Mouse (Mus musculus) MEL (cell line): ENCODE results near the gene Atxn2l. TPM values are rescaled to one million over a fixed set of nuclear protein-coding genes. Genes with fewer than 3 reads are reported as not detected.

Experiments used
- DNase-seq: peaks from one replicate; pipeline ENCODE4 v3.0.0; 2011; ENCODE audit warnings: low read depth, low spot score
- H3K27ac ChIP-seq: 2 replicates; pipeline ENCODE4 v1.5.1; 2012; ENCODE audit warnings: low read depth, mild to moderate bottlenecking, control low read depth, low read length, moderate library complexity; ENCODE audit not compliant: control insufficient read depth
- H3K27me3 ChIP-seq, 2 experiments: fragments of 150-350 bp in 1 of 2; sonication (generic) in 1 of 2; 2 replicates each; pipeline ENCODE4 v1.6.1; 2012; ENCODE audit warnings: low read length in 2 of 2, mild to moderate bottlenecking in 2 of 2, improper control_type of control experiment in 1 of 2, moderate library complexity in 1 of 2; ENCODE audit not compliant: insufficient read depth in 2 of 2, control insufficient read depth in 1 of 2
- H3K36me3 ChIP-seq, 2 experiments: 2 replicates each; pipeline ENCODE4 v1.6.1; 2012 to 2014; ENCODE audit warnings: low read length in 2 of 2, improper control_type of control experiment in 1 of 2, inconsistent platforms in 1 of 2, mild to moderate bottlenecking in 1 of 2; ENCODE audit not compliant: insufficient read depth in 2 of 2, control insufficient read depth in 1 of 2
- H3K4me1 ChIP-seq, 2 experiments: fragments of 150-350 bp in 1 of 2; sonication (generic) in 1 of 2; 2 replicates each; pipeline ENCODE4 v1.6.1; 2012; ENCODE audit warnings: low read length in 2 of 2, improper control_type of control experiment in 1 of 2, mild to moderate bottlenecking in 1 of 2; ENCODE audit not compliant: insufficient read depth in 2 of 2, control insufficient read depth in 1 of 2
- H3K4me3 ChIP-seq, 2 experiments: fragments of 150-350 bp in 1 of 2; sonication (generic) in 1 of 2; 2 replicates each; pipeline ENCODE4 v1.5.1; 2012; ENCODE audit warnings: low read depth in 2 of 2, low read length in 2 of 2, mild to moderate bottlenecking in 2 of 2, moderate library complexity in 2 of 2, control low read depth in 1 of 2, improper control_type of control experiment in 1 of 2; ENCODE audit not compliant: control insufficient read depth in 1 of 2, insufficient read depth in 1 of 2
- H3K79me2 ChIP-seq: 2 replicates; pipeline ENCODE4 v1.6.1; 2012; ENCODE audit warnings: mild to moderate bottlenecking, low read length, moderate library complexity; ENCODE audit not compliant: control insufficient read depth, poor library complexity, insufficient read depth
- H3K9ac ChIP-seq: 2 replicates; pipeline ENCODE4 v1.6.1; 2012; ENCODE audit warnings: low read depth, mild to moderate bottlenecking, control low read depth, low read length, moderate library complexity; ENCODE audit not compliant: control insufficient read depth, poor library complexity, severe bottlenecking
- H3K9me3 ChIP-seq: fragments of 150-350 bp; sonication (generic); replicated peaks from 2 replicates; pipeline ENCODE4 v1.6.1; 2012; ENCODE audit warnings: mild to moderate bottlenecking, low read length, improper control_type of control experiment, moderate library complexity; ENCODE audit not compliant: insufficient read depth
- CHD2 ChIP-seq: IDR thresholded peaks from 2 replicates; pipeline ENCODE4 v1.6.1; 2011; ENCODE audit warnings: low read length, improper control_type of control experiment
- CTCF ChIP-seq, 3 experiments: IDR thresholded peaks in 2 of 3; conservative IDR thresholded peaks in 1 of 3; 2 replicates each; pipeline ENCODE4 v1.5.1; 2011 to 2012; ENCODE audit warnings: low read length in 3 of 3, low read depth in 2 of 3, mild to moderate bottlenecking in 2 of 3, improper control_type of control experiment in 1 of 3, inconsistent platforms in 1 of 3, mixed read lengths in 1 of 3, moderate library complexity in 1 of 3; ENCODE audit not compliant: control insufficient read depth in 1 of 3, insufficient read depth in 1 of 3, poor library complexity in 1 of 3, severe bottlenecking in 1 of 3
- ELF1 ChIP-seq: IDR thresholded peaks from 2 replicates; pipeline ENCODE4 v1.6.1; 2014; ENCODE audit warnings: low read depth, mild to moderate bottlenecking, inconsistent platforms, low read length, improper control_type of control experiment, moderate library complexity
- EP300 ChIP-seq, 2 experiments: IDR thresholded peaks; 2 replicates each; pipeline ENCODE4 v1.6.1; 2011; ENCODE audit warnings: improper control_type of control experiment in 2 of 2, low read length in 2 of 2, low read depth in 1 of 2, mild to moderate bottlenecking in 1 of 2
- ETS1 ChIP-seq: IDR thresholded peaks from 2 replicates; pipeline ENCODE4 v1.6.1; 2012; ENCODE audit warnings: low read depth, mild to moderate bottlenecking, inconsistent platforms, low read length, improper control_type of control experiment, moderate library complexity
- GABPA ChIP-seq: IDR thresholded peaks from 2 replicates; pipeline ENCODE4 v1.6.1; 2012; ENCODE audit warnings: low read depth, mild to moderate bottlenecking, inconsistent platforms, low read length, improper control_type of control experiment, moderate library complexity
- GATA1 ChIP-seq: IDR thresholded peaks from 2 replicates; pipeline ENCODE4 v1.6.1; 2011; ENCODE audit warnings: low read depth, low read length, improper control_type of control experiment
- JUND ChIP-seq: IDR thresholded peaks from 2 replicates; pipeline ENCODE4 v1.6.1; 2011; ENCODE audit warnings: low read depth, mild to moderate bottlenecking, improper control_type of control experiment, low read length
- MAFK ChIP-seq: IDR thresholded peaks from 2 replicates; pipeline ENCODE4 v1.6.1; 2011; ENCODE audit warnings: low read depth, mild to moderate bottlenecking, low read length, improper control_type of control experiment, borderline replicate concordance
- MXI1 ChIP-seq: IDR thresholded peaks from 2 replicates; pipeline ENCODE4 v1.6.1; 2011; ENCODE audit warnings: mild to moderate bottlenecking, low read depth, low read length, improper control_type of control experiment
- NELFE ChIP-seq: IDR thresholded peaks from 2 replicates; pipeline ENCODE4 v1.6.1; 2011; ENCODE audit warnings: low read depth, low read length, improper control_type of control experiment
- POLR2A ChIP-seq, 2 experiments: IDR thresholded peaks; 2 replicates each; pipeline ENCODE4 v1.6.1; 2011 to 2012; ENCODE audit warnings: low read length in 2 of 2, mild to moderate bottlenecking in 2 of 2, control low read depth in 1 of 2, improper control_type of control experiment in 1 of 2, low read depth in 1 of 2, moderate library complexity in 1 of 2; ENCODE audit not compliant: control insufficient read depth in 1 of 2, insufficient read depth in 1 of 2, poor library complexity in 1 of 2
- POLR2AphosphoS2 ChIP-seq: IDR thresholded peaks from 2 replicates; pipeline ENCODE4 v1.6.1; 2011; ENCODE audit warnings: low read length, improper control_type of control experiment
- RAD21 ChIP-seq: IDR thresholded peaks from 2 replicates; pipeline ENCODE4 v1.6.1; 2011; ENCODE audit warnings: mild to moderate bottlenecking, low read depth, low read length, improper control_type of control experiment
- RCOR1 ChIP-seq: IDR thresholded peaks from 2 replicates; pipeline ENCODE4 v1.6.1; 2012; ENCODE audit warnings: low read depth, mild to moderate bottlenecking, inconsistent platforms, low read length, improper control_type of control experiment
- SIN3A ChIP-seq: IDR thresholded peaks from 2 replicates; pipeline ENCODE4 v1.6.1; 2012; ENCODE audit warnings: low read length, improper control_type of control experiment, inconsistent platforms
- SMC3 ChIP-seq: IDR thresholded peaks from 2 replicates; pipeline ENCODE4 v1.6.1; 2011; ENCODE audit warnings: low read depth, low read length, improper control_type of control experiment
- TCF12 ChIP-seq: IDR thresholded peaks from 2 replicates; pipeline ENCODE4 v1.6.1; 2014; ENCODE audit warnings: low read depth, mild to moderate bottlenecking, inconsistent platforms, low read length, improper control_type of control experiment, moderate library complexity
- UBTF ChIP-seq: IDR thresholded peaks from 2 replicates; pipeline ENCODE4 v1.6.1; 2012; ENCODE audit warnings: low read depth, mild to moderate bottlenecking, inconsistent platforms, low read length, improper control_type of control experiment, moderate library complexity, borderline replicate concordance; ENCODE audit not compliant: insufficient read depth
- USF1 ChIP-seq: IDR thresholded peaks from 2 replicates; pipeline ENCODE4 v1.6.1; 2014; ENCODE audit warnings: low read depth, mild to moderate bottlenecking, inconsistent platforms, low read length, improper control_type of control experiment, moderate library complexity
- ZC3H11A ChIP-seq: IDR thresholded peaks from 2 replicates; pipeline ENCODE4 v1.6.1; 2012; ENCODE audit warnings: low read depth, mild to moderate bottlenecking, inconsistent platforms, low read length, improper control_type of control experiment
- polyA plus RNA-seq, 2 experiments: library from polyadenylated mRNA; stranded (reverse) in 1 of 2; unstranded in 1 of 2; fragments of >175 nt in 1 of 2; fragments of >200 nt in 1 of 2; gene quantifications; 2 replicates each; pipeline versions ENCODE4 v1.2.1 to v1.2.4; 2012; ENCODE audit warnings: low replicate concordance in 2 of 2, low read depth in 1 of 2; ENCODE audit not compliant: insufficient read length in 2 of 2, insufficient read depth in 1 of 2, missing spikeins in 1 of 2
- total RNA-seq: library from RNA; depleted of rRNA; stranded (reverse); fragments of 300-350 nt; gene quantifications from 2 replicates; pipeline ENCODE4 v1.2.3, GENCODE M21; 2012

Gene Atxn2l
- total and polyA plus RNA-seq, 3 experiments: 40.8 to 821 (median 218) TPM

GRCm38 (mm10) chr7:126482392-126482871 lies 20.8 kb downstream of the Atxn2l start (continued):
- no peak for TF ChIP-seq RCOR1
- TF ChIP-seq TCF12: no peak

- Histone ChIP-seq H3K4me1 (peaks cover 0 to 6% of the 10 kb centered on the region in 2 experiments; a peak in 3 of 4 replicates), H3K9ac (no peak overlapping the region; the same call in 1 of the 2 replicates), H3K4me3 (peak overlapping the region in 1 of 2 experiments; percentile 48; a peak in 2 of 4 replicates), H3K36me3 (peaks cover 0 to 7% of the 10 kb centered on the region in 2 experiments; a peak in 2 of 4 replicates), H3K27ac (no peak overlapping the region), H3K27me3 (no peaks in the 10 kb centered on the region), H3K79me2 (peaks cover 1% of the 10 kb centered on the region; the same call in 1 of the 2 replicates), H3K9me3 (no peaks in the 10 kb centered on the region)
- TF ChIP-seq GABPA: no peak
- TF ChIP-seq USF1: no peak
- no peak for TF ChIP-seq POLR2AphosphoS2
- peak; percentile 94 for TF ChIP-seq RAD21
- no peak for TF ChIP-seq UBTF
- peak in 2 of 3 experiments; percentile 68 to 94; a peak in 4 of 6 replicates for TF ChIP-seq CTCF (IDR thresholded peaks at IDR 0.05 in 2 of 3, conservative IDR thresholded peaks at IDR 0.05 in 1 of 3; ENCODE audit: control insufficient read depth in 1 of 3, insufficient read depth in 1 of 3, low read depth in 2 of 3, low read length in 3 of 3, poor library complexity in 1 of 3, severe bottlenecking in 1 of 3)
- TF ChIP-seq ZC3H11A: peak; percentile 94
- peak; percentile 80 for TF ChIP-seq SIN3A
- no peak for TF ChIP-seq NELFE
- TF ChIP-seq ETS1: no peak
- peak; percentile 46 for TF ChIP-seq GATA1
- TF ChIP-seq MAFK: no peak
- TF ChIP-seq MXI1: no peak
- peak; percentile 86 for TF ChIP-seq SMC3
- no peak for TF ChIP-seq EP300 (IDR thresholded peaks at IDR 0.05; ENCODE audit: low read depth in 1 of 2, low read length in 2 of 2)
- TF ChIP-seq ELF1: no peak
- TF ChIP-seq JUND: no peak
- no peak for TF ChIP-seq CHD2
- TF ChIP-seq POLR2A (IDR thresholded peaks at IDR 0.05; ENCODE audit: control insufficient read depth in 1 of 2, insufficient read depth in 1 of 2, low read depth in 1 of 2, low read length in 2 of 2, poor library complexity in 1 of 2): no peak
- peak; percentile 60 for DNase-seq
Measured at GRCm38 (mm10) chr7:126481699-126482098, 21.5 kb downstream of the Atxn2l start.
